Mouse (Mus musculus): ENCODE measurements at regions not wholly inside any gene's neighbourhood (a gene's known extent, or its start where the extent isn't known, plus 50 kb on each side); places are given as distances from the start of the nearest gene placed in this dataset.

DNA sequence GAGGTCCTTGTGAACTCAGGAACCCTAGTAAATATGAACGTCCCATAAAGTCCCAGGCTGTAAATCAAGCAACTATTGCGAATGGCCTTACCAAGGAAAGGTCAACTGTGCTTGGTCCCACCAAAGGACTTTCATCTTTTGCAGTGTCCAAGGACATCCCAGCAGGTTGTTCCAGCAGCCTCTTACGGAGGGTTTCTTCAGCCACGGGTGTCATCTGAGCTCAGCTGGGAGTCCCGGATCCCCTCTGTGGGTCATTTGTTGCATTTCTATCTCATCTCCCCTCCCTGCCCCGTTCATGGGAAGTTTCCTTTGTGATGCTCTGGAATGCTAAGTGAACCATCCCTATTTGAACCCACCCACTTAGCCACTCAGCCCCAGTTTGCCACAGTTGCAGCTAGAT is 184.3 kb downstream of the Snx10 start:
- ATAC-seq (ENCODE audit: low FRiP score), result no peak
- WGBS, result 25% methylated on average over 6 of the region's 6 CpGs
- peaks cover 43% of the 10 kb centered on the region for H3K4me1 ChIP-seq (replicated peaks)

DNA sequence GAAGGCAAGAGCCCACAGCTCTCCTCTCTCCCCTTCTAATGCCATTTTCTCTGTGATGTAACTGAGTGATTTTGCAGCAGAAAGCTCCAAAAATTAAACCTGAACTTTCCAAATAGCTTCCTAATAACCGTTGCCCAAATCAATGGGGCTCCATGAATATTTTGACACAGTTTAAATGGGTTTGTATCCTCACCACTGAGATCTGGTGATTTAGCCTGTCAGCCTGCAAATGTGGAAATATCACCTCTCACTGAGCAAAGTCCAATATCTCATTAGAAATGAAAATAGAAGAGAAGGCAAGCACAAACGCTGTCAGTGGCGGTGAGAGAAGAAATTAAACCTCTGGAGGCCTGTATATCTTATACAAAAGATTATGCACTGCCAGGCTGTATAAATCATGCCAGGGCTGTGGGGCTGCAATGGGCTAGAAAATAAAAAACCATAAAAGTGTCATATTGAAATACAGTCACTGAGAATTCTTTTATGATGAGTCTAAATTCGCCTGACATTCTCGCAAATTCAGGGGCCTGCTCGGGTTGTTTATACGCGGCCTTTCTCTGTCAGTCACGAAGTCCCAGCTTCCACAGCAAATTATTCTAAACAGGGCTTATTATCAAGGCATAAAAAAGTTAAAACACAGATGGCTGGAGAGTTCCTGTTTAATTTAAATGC is 185.1 kb downstream of the Snx10 start:
- no peak overlapping the region for H3K9ac ChIP-seq
- peaks cover 38% of the 10 kb centered on the region for H3K4me1 ChIP-seq (replicated peaks)
- H3K27ac ChIP-seq, result peak overlapping the region; percentile 77
- no peaks in the 10 kb centered on the region for H3K27me3 ChIP-seq
- no peak overlapping the region for H3K4me2 ChIP-seq
- no peaks in the 10 kb centered on the region for H3K9me3 ChIP-seq
- WGBS, result 40% methylated on average over 9 of the region's 9 CpGs
- no peak overlapping the region for H3K4me3 ChIP-seq
- ATAC-seq (ENCODE audit: low FRiP score), result peak; percentile 28; the same call in 1 of the 2 replicates
- H3K36me3 ChIP-seq, result no peaks in the 10 kb centered on the region

More for the DNA sequence above, 184.3 kb downstream of the Snx10 start:
- no peaks in the 10 kb centered on the region for H3K27me3 ChIP-seq
- H3K4me2 ChIP-seq, result no peak overlapping the region
- no peaks in the 10 kb centered on the region for H3K9me3 ChIP-seq
- H3K27ac ChIP-seq, result peak overlapping the region; percentile 77
- H3K36me3 ChIP-seq, result no peaks in the 10 kb centered on the region
- no peak overlapping the region for H3K9ac ChIP-seq
- H3K4me3 ChIP-seq, result no peak overlapping the region

DNA sequence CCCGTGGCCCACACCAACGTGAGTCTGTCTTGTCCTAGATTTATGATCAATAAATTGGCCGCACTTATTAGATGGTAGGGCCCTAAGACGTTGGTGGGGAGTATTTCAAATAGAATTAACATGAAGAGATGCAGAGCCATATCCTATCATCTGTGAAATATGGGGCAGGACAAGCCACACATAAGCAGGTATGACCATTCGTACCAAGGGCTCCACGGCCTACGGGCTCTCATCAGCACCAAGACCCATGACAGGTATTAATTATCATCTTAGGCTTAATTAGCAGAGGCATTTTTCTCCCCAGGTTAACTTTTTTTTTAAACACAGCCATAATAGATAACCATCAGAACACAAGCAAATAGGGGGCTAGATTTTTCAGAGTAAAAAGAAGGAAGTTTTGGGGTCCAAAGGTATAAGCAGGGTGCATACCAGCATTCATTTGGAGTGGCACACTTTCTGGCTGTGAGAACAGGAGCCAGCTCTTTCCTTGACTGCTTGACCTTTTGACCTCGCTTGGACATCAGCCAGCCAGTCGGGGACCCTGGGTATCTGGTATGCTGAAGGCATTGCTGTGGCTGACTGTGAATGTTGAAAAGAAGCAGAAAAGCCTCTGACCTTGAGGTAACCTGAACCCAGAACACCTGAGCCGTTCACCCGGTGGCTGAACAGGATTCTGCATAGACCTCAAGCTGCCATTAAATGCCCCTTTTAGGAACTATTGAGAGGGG is 185.8 kb downstream of the Snx10 start:
- 32% methylated on average over 11 of the region's 11 CpGs for WGBS
- H3K4me2 ChIP-seq, result no peak overlapping the region
- H3K9ac ChIP-seq, result no peak overlapping the region
- H3K27me3 ChIP-seq, result no peaks in the 10 kb centered on the region
- no peak overlapping the region for H3K4me3 ChIP-seq
- peak overlapping the region; percentile 77 for H3K27ac ChIP-seq
- H3K9me3 ChIP-seq, result no peaks in the 10 kb centered on the region
- H3K36me3 ChIP-seq, result no peaks in the 10 kb centered on the region
- peaks cover 38% of the 10 kb centered on the region for H3K4me1 ChIP-seq (replicated peaks)
- ATAC-seq (ENCODE audit: low FRiP score), result no peak

DNA sequence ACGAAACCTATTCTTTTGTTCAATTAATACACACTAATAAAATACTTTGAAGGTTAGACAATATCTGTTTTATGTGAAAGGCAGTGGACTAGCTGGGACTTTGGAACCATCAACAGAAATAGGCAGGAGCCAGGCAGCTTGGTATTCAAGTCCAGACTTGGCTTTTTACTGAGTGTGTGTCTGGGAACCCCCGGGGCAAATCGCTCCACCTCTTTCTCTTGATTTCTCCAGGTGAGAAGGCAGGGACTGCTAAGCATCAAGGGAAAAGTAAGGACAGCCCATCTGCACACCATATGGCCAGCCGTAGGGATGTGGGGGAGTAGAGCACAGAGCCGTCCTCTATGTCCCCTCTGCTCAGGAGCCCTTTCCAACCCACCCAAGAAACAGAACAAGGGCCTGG is 186.5 kb downstream of the Snx10 start:
- no peaks in the 10 kb centered on the region for H3K27me3 ChIP-seq
- H3K27ac ChIP-seq, result peak overlapping the region; percentile 77
- 83% methylated on average over 5 of the region's 5 CpGs for WGBS
- no peaks in the 10 kb centered on the region for H3K9me3 ChIP-seq
- ATAC-seq (ENCODE audit: low FRiP score), result no peak
- H3K36me3 ChIP-seq, result no peaks in the 10 kb centered on the region
- no peak overlapping the region for H3K4me3 ChIP-seq
- H3K4me1 ChIP-seq (replicated peaks), result peaks cover 38% of the 10 kb centered on the region
- H3K9ac ChIP-seq, result no peak overlapping the region
- H3K4me2 ChIP-seq, result no peak overlapping the region

DNA sequence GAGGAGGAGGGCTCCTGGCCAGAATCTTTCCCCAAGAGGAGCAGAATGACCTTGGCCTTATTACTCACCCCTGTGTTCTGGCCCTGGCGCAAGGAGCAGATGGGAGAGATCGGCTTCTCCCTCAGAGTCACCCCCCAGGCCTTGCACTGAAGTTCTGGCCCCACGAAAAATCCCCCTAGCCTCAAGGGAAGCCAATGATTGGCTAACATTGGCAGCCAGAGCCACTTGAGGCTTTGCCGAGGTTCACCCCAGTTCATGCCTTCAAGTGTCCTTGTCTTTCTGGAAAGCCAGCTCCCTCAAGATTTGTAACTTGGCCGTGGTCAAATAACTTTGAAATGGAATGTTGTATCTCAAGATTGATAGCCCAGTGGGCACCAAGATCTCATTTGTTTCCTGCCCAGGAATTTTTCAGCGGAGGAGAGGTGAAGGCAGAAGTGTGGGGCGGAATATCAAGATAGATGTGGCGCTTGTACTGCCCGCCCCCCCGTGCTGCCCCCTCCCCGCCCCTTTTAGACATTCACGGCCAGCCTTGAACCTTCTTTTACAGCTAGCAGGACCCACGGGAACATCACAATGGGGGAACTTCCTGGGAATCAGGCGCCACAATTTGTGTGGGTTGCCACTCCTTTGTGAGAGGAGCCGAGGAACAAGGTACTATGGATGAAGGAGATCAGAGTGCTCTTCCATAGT is 187.4 kb downstream of the Snx10 start:
- Histone ChIP-seq H3K36me3 (no peaks in the 10 kb centered on the region), H3K9me3 (no peaks in the 10 kb centered on the region), H3K4me1 (replicated peaks) (peaks cover 38% of the 10 kb centered on the region), H3K9ac (no peak overlapping the region), H3K4me2 (no peak overlapping the region), H3K4me3 (no peak overlapping the region), H3K27ac (no peak overlapping the region), H3K27me3 (no peaks in the 10 kb centered on the region)
- WGBS, result 80% methylated on average over 15 of the region's 15 CpGs
- no peak for ATAC-seq (ENCODE audit: low FRiP score)

DNA sequence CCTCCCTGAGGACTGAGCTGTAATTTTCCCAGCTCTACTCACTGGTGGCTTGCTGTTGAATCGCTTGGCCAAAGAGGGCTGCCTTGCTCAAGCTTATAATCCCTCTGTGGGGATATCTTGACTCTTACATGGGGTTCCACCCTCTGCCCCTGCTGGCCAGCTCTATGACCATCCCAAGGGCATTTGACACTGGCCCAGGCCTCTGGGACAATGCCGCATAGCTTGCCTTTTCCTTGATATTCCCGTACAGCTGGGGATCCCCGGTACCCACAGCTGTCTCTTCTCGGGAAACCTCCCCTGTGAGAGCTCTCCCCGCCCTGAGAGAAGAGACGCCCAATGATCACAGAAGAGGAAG is 187.9 kb downstream of the Snx10 start:
- peaks cover 38% of the 10 kb centered on the region for H3K4me1 ChIP-seq (replicated peaks)
- no peak overlapping the region for H3K9ac ChIP-seq
- no peaks in the 10 kb centered on the region for H3K36me3 ChIP-seq
- 81% methylated on average over 7 of the region's 7 CpGs for WGBS
- no peak overlapping the region for H3K4me3 ChIP-seq
- no peak overlapping the region for H3K27ac ChIP-seq
- H3K27me3 ChIP-seq, result no peaks in the 10 kb centered on the region
- no peak for ATAC-seq (ENCODE audit: low FRiP score)
- no peak overlapping the region for H3K4me2 ChIP-seq
- H3K9me3 ChIP-seq, result no peaks in the 10 kb centered on the region

DNA sequence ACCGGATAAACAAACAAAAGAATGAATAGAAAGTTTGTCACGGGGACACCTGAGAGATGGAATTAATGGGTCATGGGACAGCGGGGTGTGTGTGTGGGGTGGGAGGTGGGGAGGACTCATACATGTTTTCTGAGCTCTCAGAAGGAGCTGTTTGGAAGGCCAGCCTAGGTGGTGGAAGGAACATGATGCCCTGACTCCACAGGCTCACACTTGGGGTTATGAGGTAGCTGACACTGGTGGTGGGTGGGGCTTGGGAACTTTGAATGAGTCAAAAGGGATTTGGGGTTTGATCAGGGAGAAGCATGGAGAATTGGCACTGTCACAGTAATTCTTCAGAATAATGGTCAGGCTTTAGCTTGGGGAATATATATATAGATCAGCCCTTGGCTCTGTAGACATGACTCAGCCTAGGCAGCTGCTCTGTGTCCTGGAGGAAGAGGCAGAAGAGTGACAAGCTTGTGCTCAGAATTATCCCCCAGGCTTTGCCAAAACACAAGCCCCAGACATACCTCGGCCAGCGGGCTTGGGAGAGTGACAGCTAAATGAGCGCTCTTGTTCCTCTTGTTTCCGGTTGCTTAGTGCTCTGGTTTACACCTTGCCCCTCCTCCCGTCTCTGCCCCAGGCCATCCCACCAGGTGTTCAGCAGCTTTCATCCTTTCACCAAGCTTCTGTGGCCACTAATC is 191.6 kb downstream of the Snx10 start:
- Histone ChIP-seq H3K4me2 (no peak overlapping the region), H3K4me1 (replicated peaks) (peaks cover 10% of the 10 kb centered on the region; the same call in 1 of the 2 replicates), H3K4me3 (no peak overlapping the region), H3K36me3 (no peaks in the 10 kb centered on the region), H3K9ac (no peak overlapping the region), H3K9me3 (no peaks in the 10 kb centered on the region), H3K27me3 (0 out of 2 replicates have a peak, but pooled peaks cover 3% of the 10 kb centered on the region), H3K27ac (no peak overlapping the region)
- no peak for ATAC-seq (ENCODE audit: low FRiP score)
- 27% methylated on average over 8 of the region's 8 CpGs for WGBS

DNA sequence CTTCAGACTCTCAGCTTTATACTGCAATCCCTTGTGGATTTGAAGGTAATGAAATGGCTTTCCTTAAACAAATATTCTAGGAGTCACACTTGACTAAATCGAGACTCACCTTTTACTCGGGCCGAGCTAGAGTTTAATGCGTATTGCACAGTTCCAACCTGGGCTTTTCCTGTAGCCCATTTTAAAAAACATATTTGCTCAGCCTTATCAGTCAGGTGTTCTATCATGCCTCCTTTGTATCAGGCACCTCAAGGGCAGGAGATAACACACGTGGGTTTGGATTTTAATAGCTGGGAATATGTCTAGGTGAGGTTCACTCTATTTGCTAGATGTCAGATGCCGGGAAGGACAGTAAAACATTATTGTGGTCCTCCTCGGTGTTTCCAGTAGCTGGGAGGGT is 193.7 kb downstream of the Snx10 start:
- Histone ChIP-seq H3K9ac (no peak overlapping the region), H3K27me3 (0 out of 2 replicates have a peak, but pooled peaks cover 3% of the 10 kb centered on the region), H3K4me2 (no peak overlapping the region), H3K27ac (no peak overlapping the region), H3K36me3 (no peaks in the 10 kb centered on the region), H3K4me3 (no peak overlapping the region), H3K9me3 (no peaks in the 10 kb centered on the region), H3K4me1 (replicated peaks) (no peaks in the 10 kb centered on the region)
- ATAC-seq (ENCODE audit: low FRiP score), result no peak
- 84% methylated on average over 7 of the region's 7 CpGs for WGBS

DNA sequence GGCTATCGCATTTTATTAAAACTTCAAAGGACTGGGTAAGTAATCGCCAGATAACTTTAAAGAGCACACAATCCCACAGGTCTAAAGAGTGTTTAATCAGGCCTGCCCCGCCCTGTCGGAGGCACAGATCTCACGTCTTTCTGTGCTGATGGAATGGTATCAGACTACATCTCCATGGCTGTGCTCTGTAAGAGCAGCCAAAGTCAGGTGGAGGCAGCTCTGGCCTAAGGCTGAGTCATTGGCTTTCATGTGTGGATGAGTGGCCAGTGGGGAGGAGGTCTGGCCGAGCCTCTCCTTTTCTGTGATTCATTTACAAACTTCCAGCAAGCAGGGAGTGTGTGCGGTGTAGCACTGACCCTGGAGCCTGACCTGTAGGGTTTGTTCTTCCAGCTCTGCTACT is 197.0 kb downstream of the Snx10 start:
- Histone ChIP-seq H3K9ac (no peak overlapping the region), H3K27me3 (0 out of 2 replicates have a peak, but pooled peaks cover 3% of the 10 kb centered on the region), H3K4me1 (replicated peaks) (no peaks in the 10 kb centered on the region), H3K27ac (no peak overlapping the region), H3K4me2 (no peak overlapping the region), H3K36me3 (no peaks in the 10 kb centered on the region), H3K4me3 (no peak overlapping the region), H3K9me3 (no peaks in the 10 kb centered on the region)
- ATAC-seq (ENCODE audit: low FRiP score), result no peak
- 82% methylated on average over 7 of the region's 7 CpGs for WGBS

DNA sequence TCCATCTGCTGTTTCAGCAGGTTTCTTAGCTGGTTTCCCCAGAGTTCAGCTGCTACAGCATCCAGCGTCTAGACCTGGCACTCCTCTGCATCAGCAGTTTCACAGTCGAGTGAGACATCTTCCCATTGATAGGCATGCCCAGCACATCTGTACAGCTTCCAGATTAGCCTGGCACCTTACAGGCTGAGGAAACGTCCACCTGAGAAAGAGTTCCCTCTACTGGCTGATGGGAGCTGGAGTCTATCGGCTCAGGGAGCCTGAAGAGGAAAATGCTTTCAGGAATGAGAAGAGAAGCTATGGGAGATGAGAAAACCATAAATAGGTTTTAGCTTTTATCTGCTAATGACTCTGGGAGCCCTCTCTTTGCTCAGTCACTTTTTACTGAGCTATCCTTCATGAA is 199.4 kb downstream of the Snx10 start:
- Histone ChIP-seq H3K4me2 (no peak overlapping the region), H3K36me3 (no peaks in the 10 kb centered on the region), H3K9me3 (no peaks in the 10 kb centered on the region), H3K27me3 (no peaks in the 10 kb centered on the region), H3K4me1 (replicated peaks) (peaks cover 7% of the 10 kb centered on the region), H3K4me3 (no peak overlapping the region), H3K27ac (no peak overlapping the region), H3K9ac (no peak overlapping the region)
- 38% methylated on average over 4 of the region's 4 CpGs for WGBS
- ATAC-seq (ENCODE audit: low FRiP score), result no peak

DNA sequence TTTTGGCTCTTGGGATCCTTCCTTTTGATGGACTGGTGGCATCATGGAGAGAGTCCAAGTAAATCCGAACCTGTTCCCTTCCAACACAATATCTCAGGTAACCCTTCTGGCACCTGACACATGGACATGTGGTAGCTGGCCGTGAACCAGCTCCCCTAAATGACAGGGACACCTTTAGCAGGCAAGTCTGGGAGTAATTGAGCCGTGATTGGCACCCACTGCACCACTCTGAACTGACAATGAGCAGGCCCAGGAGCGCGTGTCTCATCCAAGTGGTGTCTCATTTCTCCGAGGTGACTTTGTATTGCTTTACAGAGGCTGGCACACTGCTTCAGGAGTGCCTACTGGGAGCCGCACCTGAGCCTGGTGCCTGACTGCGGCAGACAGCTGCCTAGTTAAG is 203.5 kb downstream of the Snx10 start:
- ATAC-seq (ENCODE audit: low FRiP score), result no peak
- Histone ChIP-seq H3K36me3 (no peaks in the 10 kb centered on the region), H3K4me1 (replicated peaks) (peaks cover 27% of the 10 kb centered on the region), H3K27me3 (no peaks in the 10 kb centered on the region), H3K4me2 (no peak overlapping the region), H3K9me3 (no peaks in the 10 kb centered on the region), H3K9ac (no peak overlapping the region), H3K4me3 (no peak overlapping the region), H3K27ac (peak overlapping the region; percentile 55)
- 75% methylated on average over 8 of the region's 8 CpGs for whole genome bisulfite sequencing
